Mouse (Mus musculus) embryonic facial prominence, embryonic 12.5 days (tissue): ENCODE results near the gene Cnbp. TPM values are rescaled to one million over a fixed set of nuclear protein-coding genes. Genes with fewer than 3 reads are reported as not detected.
A peak's percentile ranks its signal among the peaks of the same experiment; 100 is the strongest.

Experiments
- ATAC-seq: fragments of 200-750 bp; cut with Nextera tagmentation; 2 replicates; pipeline ENCODE4 v1.8.0; 2017; ENCODE audit not compliant: insufficient number of reproducible peaks, insufficient read depth, low FRiP score, low TSS enrichment
- H3K27ac ChIP-seq: fragments of 300-500 bp; sonication (generic); 2 replicates; pipeline ENCODE4 v1.5.1; 2016; ENCODE audit warnings: mild to moderate bottlenecking
- H3K27me3 ChIP-seq: fragments of 300-500 bp; sonication (generic); 2 replicates; pipeline ENCODE4 v1.6.1; 2016; ENCODE audit warnings: mild to moderate bottlenecking, moderate library complexity
- H3K36me3 ChIP-seq: fragments of 300-500 bp; sonication (generic); 2 replicates; pipeline ENCODE4 v1.6.1; 2016; ENCODE audit warnings: mild to moderate bottlenecking
- H3K4me1 ChIP-seq: fragments of 300-500 bp; sonication (generic); 2 replicates; pipeline ENCODE4 v1.6.1; 2016
- H3K4me2 ChIP-seq: fragments of 300-500 bp; sonication (generic); replicated peaks from 2 replicates; pipeline ENCODE4 v1.6.1; 2016; ENCODE audit warnings: mild to moderate bottlenecking, moderate library complexity
- H3K4me3 ChIP-seq: fragments of 300-500 bp; sonication (generic); 2 replicates; pipeline ENCODE4 v1.5.1; 2016; ENCODE audit warnings: mild to moderate bottlenecking
- H3K9ac ChIP-seq: fragments of 300-500 bp; sonication (generic); 2 replicates; pipeline ENCODE4 v1.6.1; 2016; ENCODE audit warnings: mild to moderate bottlenecking, moderate library complexity
- H3K9me3 ChIP-seq: fragments of 300-500 bp; sonication (generic); 2 replicates; pipeline ENCODE4 v1.6.1; 2016; ENCODE audit warnings: mild to moderate bottlenecking, moderate library complexity
- WGBS: fragments of 180-500 bp; shearing (Covaris S2); methylation state at CpG from one replicate; pipeline ENCODE4 v1.1.7; 2016; 5-methylcytosine and 5-hydroxymethylcytosine counted together
- polyA plus RNA-seq: library from polyadenylated mRNA; unstranded; fragments of >200 nt; fragmentation: Nextera tagmentation; extraction: Ambion mirVana; gene quantifications from 2 replicates; pipeline ENCODE4 v1.2.1, GENCODE M21; 2016

The Cnbp gene
- polyA plus RNA-seq, 1 experiment from 2014 or later: 1,087 TPM

- 78% methylated on average over 2 of the region's 2 CpGs for WGBS
- no peaks in the 10 kb centered on the region for H3K27me3 ChIP-seq
- H3K4me1 ChIP-seq: no peaks in the 10 kb centered on the region
- no peak overlapping the region for H3K9ac ChIP-seq
- ATAC-seq: no peak
- H3K36me3 ChIP-seq: no peaks in the 10 kb centered on the region
- no peak overlapping the region for H3K4me2 ChIP-seq
- H3K27ac ChIP-seq: no peak overlapping the region
- H3K9me3 ChIP-seq: no peaks in the 10 kb centered on the region
- no peak overlapping the region for H3K4me3 ChIP-seq
Measured at GRCm38 (mm10) chr6:87873963-87874362, 23.1 kb upstream of the Cnbp start.

DNA sequence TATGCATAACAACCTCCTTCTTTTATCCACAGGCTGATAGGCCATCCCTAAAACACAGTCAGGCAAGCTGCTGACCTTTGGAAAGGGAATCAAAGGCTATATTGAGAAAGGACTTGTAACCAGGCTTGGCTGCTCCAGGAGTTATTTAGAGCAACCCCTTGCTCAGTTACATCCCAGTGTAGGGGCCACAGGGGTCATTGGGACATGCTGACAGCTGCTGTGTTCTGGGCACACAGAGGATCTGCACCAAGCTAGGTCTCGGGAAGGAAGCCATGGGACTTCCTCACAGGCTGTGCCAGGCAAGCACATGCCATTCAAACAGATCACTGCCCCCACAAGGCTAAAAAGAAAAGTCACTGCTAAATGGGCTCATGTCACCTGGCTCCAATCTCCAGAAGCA, 22.2 kb upstream of the Cnbp start:
- no peak for ATAC-seq
- Histone ChIP-seq H3K4me2 (no peak overlapping the region), H3K4me3 (no peak overlapping the region), H3K9me3 (no peaks in the 10 kb centered on the region), H3K4me1 (no peaks in the 10 kb centered on the region), H3K36me3 (no peaks in the 10 kb centered on the region), H3K27ac (no peak overlapping the region), H3K27me3 (no peaks in the 10 kb centered on the region), H3K9ac (no peak overlapping the region)
- WGBS: 26% methylated on average over 1 of the region's 1 CpGs

- Histone ChIP-seq H3K27me3 (no peaks in the 10 kb centered on the region), H3K4me1 (no peaks in the 10 kb centered on the region), H3K4me2 (no peak overlapping the region), H3K9ac (no peak overlapping the region), H3K36me3 (no peaks in the 10 kb centered on the region), H3K9me3 (no peaks in the 10 kb centered on the region), H3K27ac (no peak overlapping the region), H3K4me3 (no peak overlapping the region)
- 87% methylated on average over 7 of the region's 7 CpGs for WGBS
- no peak for ATAC-seq
Measured at GRCm38 (mm10) chr6:87871240-87871639, 20.3 kb upstream of the Cnbp start.

DNA sequence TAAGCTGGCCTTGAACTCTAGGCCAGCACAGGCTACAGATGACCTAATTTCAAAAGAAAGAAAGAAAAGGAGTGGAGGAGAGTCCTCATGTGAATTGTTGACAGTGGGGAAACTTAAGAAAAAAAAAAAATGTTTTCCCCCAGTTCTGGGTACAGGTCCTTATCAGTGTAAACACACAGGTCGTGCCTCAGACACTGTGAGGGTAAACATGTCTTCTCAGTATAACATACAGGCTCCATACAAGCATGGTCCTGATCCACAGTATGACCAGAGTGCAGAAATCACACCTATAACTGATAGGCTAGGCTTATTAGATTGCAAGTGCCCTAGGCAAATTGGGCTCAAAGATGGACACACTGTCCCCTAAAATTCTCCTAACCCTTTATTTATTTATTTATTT, 19.5 kb upstream of the Cnbp start:
- Histone ChIP-seq H3K9ac (no peak overlapping the region), H3K27me3 (no peaks in the 10 kb centered on the region), H3K4me3 (no peak overlapping the region), H3K9me3 (no peaks in the 10 kb centered on the region), H3K36me3 (no peaks in the 10 kb centered on the region), H3K4me1 (no peaks in the 10 kb centered on the region), H3K27ac (no peak overlapping the region), H3K4me2 (no peak overlapping the region)
- ATAC-seq: no peak
- 87% methylated on average over 1 of the region's 1 CpGs for WGBS

- WGBS: 75% methylated on average over 9 of the region's 9 CpGs
- no peak overlapping the region for H3K4me2 ChIP-seq
- no peaks in the 10 kb centered on the region for H3K27me3 ChIP-seq
- no peak overlapping the region for H3K27ac ChIP-seq
- no peak for ATAC-seq
- H3K36me3 ChIP-seq: no peaks in the 10 kb centered on the region
- no peak overlapping the region for H3K4me3 ChIP-seq
- no peak overlapping the region for H3K9ac ChIP-seq
- no peaks in the 10 kb centered on the region for H3K4me1 ChIP-seq
- H3K9me3 ChIP-seq: no peaks in the 10 kb centered on the region
Measured at GRCm38 (mm10) chr6:87868871-87869506, 18.1 kb upstream of the Cnbp start.

- no peak overlapping the region for H3K9ac ChIP-seq
- WGBS: 77% methylated on average over 2 of the region's 2 CpGs
- no peaks in the 10 kb centered on the region for H3K4me1 ChIP-seq
- no peak overlapping the region for H3K4me3 ChIP-seq
- ATAC-seq: no peak
- H3K27me3 ChIP-seq: no peaks in the 10 kb centered on the region
- no peak overlapping the region for H3K4me2 ChIP-seq
- H3K27ac ChIP-seq: no peak overlapping the region
- H3K9me3 ChIP-seq: no peaks in the 10 kb centered on the region
- no peaks in the 10 kb centered on the region for H3K36me3 ChIP-seq
Measured at GRCm38 (mm10) chr6:87867256-87867655, 16.4 kb upstream of the Cnbp start.

DNA sequence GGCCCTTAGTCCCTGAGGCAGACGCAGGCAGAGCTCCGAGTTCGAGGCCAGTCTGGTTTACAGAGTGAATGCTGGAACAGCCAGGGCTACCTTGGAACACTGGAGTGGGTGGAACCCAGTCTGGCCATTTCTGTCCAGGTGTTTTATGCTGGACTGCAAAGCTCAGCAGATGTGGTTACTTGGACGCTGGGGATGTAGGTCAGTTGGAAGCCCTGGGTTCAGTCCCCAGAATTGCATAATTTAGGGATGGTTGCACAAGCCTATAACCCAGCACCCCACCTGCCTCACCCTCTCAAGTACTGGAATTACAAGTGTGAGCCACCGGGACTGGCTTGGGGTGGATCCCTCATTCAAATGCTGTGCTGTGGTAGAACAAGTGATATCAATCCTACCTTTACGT, 15.3 kb upstream of the Cnbp start:
- Histone ChIP-seq H3K27me3 (no peaks in the 10 kb centered on the region), H3K4me1 (no peaks in the 10 kb centered on the region), H3K4me2 (no peak overlapping the region), H3K9me3 (no peaks in the 10 kb centered on the region), H3K9ac (no peak overlapping the region), H3K4me3 (no peak overlapping the region), H3K36me3 (no peaks in the 10 kb centered on the region), H3K27ac (no peak overlapping the region)
- ATAC-seq: no peak
- WGBS: 83% methylated on average over 6 of the region's 6 CpGs

DNA sequence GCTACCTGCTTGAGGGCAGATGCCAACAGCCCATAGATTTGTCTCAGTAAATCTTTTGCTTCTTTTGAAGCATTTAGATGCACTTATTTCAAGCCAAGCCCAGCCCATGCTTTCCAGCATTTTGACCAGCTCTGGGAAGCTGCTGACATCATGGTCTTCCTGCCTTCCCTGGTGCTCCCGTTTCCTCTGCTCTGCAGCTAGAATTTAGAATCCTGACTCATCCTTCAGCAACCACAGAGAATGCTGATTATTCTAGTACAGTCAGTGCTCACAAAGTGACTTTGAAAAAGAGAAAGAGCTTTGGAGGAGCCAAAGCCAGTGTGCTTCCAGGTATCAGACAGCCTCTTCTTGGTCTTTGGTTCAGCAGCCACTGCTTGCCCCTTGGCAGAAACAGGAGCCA, 6.2 kb upstream of the Cnbp start:
- Histone ChIP-seq H3K36me3 (no peaks in the 10 kb centered on the region), H3K4me3 (no peak overlapping the region), H3K4me1 (no peaks in the 10 kb centered on the region), H3K27ac (no peak overlapping the region), H3K27me3 (no peaks in the 10 kb centered on the region), H3K9ac (no peak overlapping the region), H3K9me3 (no peaks in the 10 kb centered on the region), H3K4me2 (no peak overlapping the region)
- WGBS: 53% methylated on average over 1 of the region's 1 CpGs
- ATAC-seq: no peak

GRCm38 (mm10) chr6:87853446-87853845, 2.5 kb upstream of the Cnbp start:
- Histone ChIP-seq H3K9me3 (no peaks in the 10 kb centered on the region), H3K27ac (no peak overlapping the region), H3K27me3 (no peaks in the 10 kb centered on the region), H3K9ac (no peak overlapping the region), H3K4me1 (peaks cover 6% of the 10 kb centered on the region), H3K4me3 (no peak overlapping the region), H3K36me3 (0 out of 2 replicates have a peak, but pooled peaks cover 3% of the 10 kb centered on the region), H3K4me2 (no peak overlapping the region)
- no peak for ATAC-seq
- WGBS: 88% methylated on average over 4 of the region's 4 CpGs

GRCm38 (mm10) chr6:87851871-87852270, 965 bp upstream of the Cnbp start:
- H3K27me3 ChIP-seq: no peaks in the 10 kb centered on the region
- no peaks in the 10 kb centered on the region for H3K9me3 ChIP-seq
- WGBS: 81% methylated on average over 6 of the region's 6 CpGs
- H3K4me1 ChIP-seq: peaks cover 21% of the 10 kb centered on the region
- 0 out of 2 replicates have a peak, but pooled peaks cover 8% of the 10 kb centered on the region for H3K36me3 ChIP-seq
- no peak overlapping the region for H3K27ac ChIP-seq
- no peak overlapping the region for H3K4me3 ChIP-seq
- H3K9ac ChIP-seq: no peak overlapping the region
- ATAC-seq: no peak
- no peak overlapping the region for H3K4me2 ChIP-seq

- Histone ChIP-seq H3K36me3 (peaks cover 14% of the 10 kb centered on the region), H3K9me3 (no peaks in the 10 kb centered on the region), H3K9ac (peak overlapping the region; percentile 100), H3K4me1 (peaks cover 24% of the 10 kb centered on the region), H3K27ac (peak overlapping the region; percentile 96), H3K27me3 (no peaks in the 10 kb centered on the region), H3K4me2 (peak overlapping the region; percentile 74), H3K4me3 (peak overlapping the region; percentile 100)
- peak; percentile 78 for ATAC-seq
- under 1% methylated on average over 73 of the region's 73 CpGs for WGBS
Measured at GRCm38 (mm10) chr6:87850155-87850899, 579 bp downstream of the Cnbp start.

DNA sequence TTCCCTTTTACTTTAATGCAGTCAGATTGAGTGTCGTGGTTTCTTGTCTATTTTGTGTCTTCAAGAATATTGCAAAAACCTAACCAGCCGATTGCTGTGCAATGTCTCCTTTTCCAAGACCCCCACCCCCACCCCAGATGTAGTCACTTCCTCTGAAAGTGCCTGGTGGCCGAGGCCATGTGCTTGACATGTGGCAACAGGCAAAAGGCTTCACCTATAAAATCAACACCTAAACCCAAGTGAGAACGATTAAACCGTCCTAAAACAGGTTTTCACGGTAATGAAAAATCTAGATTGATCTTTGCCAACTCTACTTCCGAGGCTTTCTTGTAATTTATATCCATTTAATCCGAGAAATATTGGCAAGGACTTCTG, 1.1 kb downstream of the Cnbp start:
- Histone ChIP-seq H3K27ac (peak overlapping the region; percentile 96), H3K27me3 (no peaks in the 10 kb centered on the region), H3K9ac (peak overlapping the region; percentile 100), H3K4me3 (peak overlapping the region; percentile 100), H3K4me2 (peak overlapping the region; percentile 74), H3K36me3 (peaks cover 20% of the 10 kb centered on the region), H3K4me1 (peaks cover 24% of the 10 kb centered on the region), H3K9me3 (no peaks in the 10 kb centered on the region)
- no peak for ATAC-seq
- WGBS: under 1% methylated on average over 8 of the region's 8 CpGs
